Mouse (Mus musculus) olfactory bulb, adult 2 months (tissue): ENCODE measurements around the gene Prss33.

Source experiments
- CTCF ChIP-seq: fragments of 200-500 bp; IDR thresholded peaks from 2 replicates; pipeline ENCODE4 v1.5.1; 2012; ENCODE audit warnings: low read depth, mild to moderate bottlenecking, low read length, moderate library complexity; ENCODE audit not compliant: insufficient read depth
- POLR2A ChIP-seq: fragments of 200-500 bp; IDR thresholded peaks from 2 replicates; pipeline ENCODE4 v1.6.1; 2012; ENCODE audit warnings: mild to moderate bottlenecking, low read depth, low read length, moderate library complexity; ENCODE audit not compliant: insufficient read depth

- TF ChIP-seq POLR2A (no peak), CTCF (no peak)
These were observed 17.4 kb upstream of the Prss33 start for GRCm38 (mm10) chr17:23853292-23853691.
